Mouse (Mus musculus): ENCODE results near the gene Ptpn11.

GRCm38 (mm10) chr5:121189182-121189581 lies 2.0 kb downstream of the Ptpn11 start:
- TF ChIP-seq CTCF (IDR thresholded peaks at IDR 0.05; ENCODE audit: borderline replicate concordance, insufficient read depth, low read length) = no peak
- TF ChIP-seq POLR2A (IDR thresholded peaks at IDR 0.05; ENCODE audit: low read depth, low read length) = no peak

Data from embryonic fibroblast, embryonic 13.5 days (primary cell).